Mouse (Mus musculus) testis, adult 2 months (tissue): ENCODE measurements around the gene Ikbip.

ENCODE experiments used
- CTCF ChIP-seq: fragments of 200-500 bp; IDR thresholded peaks from 2 replicates; pipeline ENCODE4 v1.5.1; 2012; ENCODE audit warnings: low read depth, mild to moderate bottlenecking, inconsistent platforms, low read length, moderate library complexity; ENCODE audit not compliant: control insufficient read depth, insufficient read depth, insufficient replicate concordance
- POLR2A ChIP-seq: fragments of 200-500 bp; IDR thresholded peaks from 2 replicates; pipeline ENCODE4 v1.6.1; 2012; ENCODE audit warnings: low read depth, mild to moderate bottlenecking, inconsistent platforms, low read length, moderate library complexity; ENCODE audit not compliant: control insufficient read depth

GRCm38 (mm10) chr10:91128551-91129160 is 45.9 kb downstream of the Ikbip start:
- TF ChIP-seq CTCF (no peak), POLR2A (no peak)
